Mouse (Mus musculus): ENCODE results near the gene Plpp1.
A peak's percentile ranks its signal among the peaks of the same experiment; 100 is the strongest.

Gene Plpp1

GRCm38 (mm10) chr13:112800597-112801380, at the start of gene Plpp1:
Plpp1 (plus strand) TSS chr13:112800792.
- peak; percentile 99 for DNase-seq

- peak; percentile 80 for DNase-seq
These were observed 48.9 kb upstream of the Plpp1 start for GRCm38 (mm10) chr13:112751454-112752308.

GRCm38 (mm10) chr13:112752309-112752975, 48.1 kb upstream of the Plpp1 start:
- DNase-seq = no peak

- peak; percentile 79 for DNase-seq
These were observed 47.1 kb upstream of the Plpp1 start for GRCm38 (mm10) chr13:112753522-112753921.

- DNase-seq = no peak
These were observed 45.7 kb upstream of the Plpp1 start for GRCm38 (mm10) chr13:112754871-112755270.

GRCm38 (mm10) chr13:112755507-112756010, 45.0 kb upstream of the Plpp1 start:
- DNase-seq = peak; percentile 50

GRCm38 (mm10) chr13:112757395-112757794, 43.2 kb upstream of the Plpp1 start:
- DNase-seq = peak; percentile 11

DNA sequence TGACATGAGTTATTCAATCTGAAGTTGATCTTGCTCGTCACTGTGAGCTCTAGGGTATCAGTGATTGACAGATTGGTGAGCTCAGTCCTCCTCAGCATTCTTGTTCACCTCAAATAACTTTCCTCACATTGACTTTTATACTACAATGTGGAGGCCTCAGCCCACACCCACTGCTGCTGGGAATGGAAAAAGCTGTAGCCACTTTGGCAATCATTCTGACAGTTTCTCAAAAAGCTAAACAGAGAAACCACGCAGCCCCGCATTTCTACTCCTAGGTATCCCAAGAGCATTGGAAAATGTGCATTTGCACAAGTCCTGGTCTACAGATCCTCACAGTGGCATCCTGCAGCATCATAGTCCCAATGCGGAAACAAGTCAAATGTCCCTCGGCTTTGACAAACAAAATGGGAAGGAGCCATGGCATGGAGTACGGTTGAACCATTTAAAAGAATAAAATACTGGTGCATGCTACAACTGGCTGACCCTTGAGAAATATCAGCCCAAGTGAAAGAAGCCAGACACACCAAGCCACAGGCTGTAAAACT, 42.0 kb upstream of the Plpp1 start:
- DNase-seq = no peak

GRCm38 (mm10) chr13:112759364-112759763, 41.2 kb upstream of the Plpp1 start:
- no peak for DNase-seq

DNA sequence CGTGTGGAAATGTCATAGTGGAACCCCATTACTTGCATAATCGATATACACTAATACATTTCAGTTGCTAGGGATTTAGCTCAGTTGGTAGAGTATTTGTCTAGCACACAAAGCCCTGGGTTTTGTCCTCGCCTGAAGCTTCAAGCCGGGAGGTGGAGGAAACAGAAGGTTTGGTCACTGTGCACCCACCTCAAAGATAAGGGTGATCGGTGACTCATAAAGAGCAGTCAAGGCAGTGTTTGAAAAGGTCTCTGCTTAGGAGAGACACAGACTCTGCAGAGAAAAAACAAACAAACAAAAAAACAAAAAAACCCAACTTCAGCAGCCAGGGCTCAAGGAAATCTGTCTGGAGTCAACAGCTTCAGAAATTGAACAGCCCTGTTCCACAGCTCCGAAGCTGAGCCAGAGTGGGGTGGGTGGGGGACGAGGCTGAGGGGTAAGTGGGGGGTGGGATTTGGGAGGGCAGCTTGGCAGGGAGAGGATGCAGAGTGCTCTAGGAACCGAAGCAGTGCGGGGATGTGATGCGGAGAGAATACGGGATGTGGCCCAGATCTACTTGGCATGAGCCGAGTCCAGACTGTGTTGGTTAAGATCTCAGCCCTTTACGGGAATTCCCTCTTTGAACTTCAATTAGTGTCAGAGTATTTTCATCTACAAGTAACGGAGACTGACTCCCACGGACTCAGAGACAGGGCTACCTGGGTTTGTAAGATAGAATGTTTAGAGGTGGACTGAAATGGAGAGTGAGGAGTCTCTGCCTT, 40.6 kb upstream of the Plpp1 start:
- DNase-seq = no peak

- DNase-seq = no peak
These were observed 40.1 kb upstream of the Plpp1 start for GRCm38 (mm10) chr13:112760538-112760881.

GRCm38 (mm10) chr13:112761787-112762186, 38.8 kb upstream of the Plpp1 start:
- DNase-seq = peak; percentile 45

GRCm38 (mm10) chr13:112762548-112762947, 38.0 kb upstream of the Plpp1 start:
- DNase-seq = no peak

DNA sequence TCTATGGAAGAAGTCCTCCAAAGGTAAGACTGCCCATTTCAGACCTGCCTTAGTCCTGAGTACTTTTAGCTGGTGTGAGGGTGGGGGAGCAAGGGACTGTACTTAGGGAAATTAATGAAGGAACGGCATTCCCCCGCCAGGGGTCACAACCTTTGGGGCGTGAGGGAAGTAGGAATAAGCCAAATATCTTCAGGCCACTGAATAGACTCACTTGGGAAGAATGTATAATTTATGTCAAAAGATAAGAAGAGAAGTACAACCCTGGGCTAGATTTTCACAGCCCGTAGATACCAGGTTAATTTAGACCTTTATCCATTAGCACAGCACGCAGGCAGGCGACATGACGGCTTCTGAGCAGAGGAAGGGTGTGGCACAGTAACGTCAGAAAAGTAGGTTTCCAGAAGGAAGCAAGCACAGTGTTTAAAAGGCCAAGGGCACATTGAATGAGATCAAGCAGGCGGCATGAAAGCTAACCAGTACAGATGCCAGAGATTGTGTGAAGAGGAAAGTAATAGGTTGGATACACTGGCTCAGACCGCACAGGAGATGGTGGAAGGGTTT, 37.0 kb upstream of the Plpp1 start:
- peak; percentile 70 for DNase-seq

- peak; percentile 57 for DNase-seq
These were observed 36.0 kb upstream of the Plpp1 start for GRCm38 (mm10) chr13:112764556-112764955.

DNA sequence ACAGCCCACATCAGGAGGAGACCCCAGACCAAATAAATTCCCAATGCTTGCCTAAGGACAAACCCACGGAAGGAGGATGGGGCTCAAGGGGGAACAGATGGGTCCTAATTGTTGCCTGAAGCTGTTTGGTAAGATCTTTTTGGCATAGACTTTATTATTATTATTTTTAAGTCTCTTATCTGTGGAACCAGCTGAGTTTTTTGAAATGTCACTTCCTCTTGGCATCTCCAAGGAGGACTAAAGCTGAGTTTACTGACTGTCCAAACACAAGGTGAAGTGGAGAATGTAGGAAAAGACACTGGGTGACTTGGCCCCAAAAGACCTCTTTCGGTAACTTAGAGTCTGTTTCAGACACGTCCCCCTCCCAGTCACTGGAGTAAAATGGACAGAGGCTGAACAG, 34.9 kb upstream of the Plpp1 start:
- no peak for DNase-seq

- DNase-seq = peak; percentile 50
These were observed 29.9 kb upstream of the Plpp1 start for GRCm38 (mm10) chr13:112770528-112771328.

DNA sequence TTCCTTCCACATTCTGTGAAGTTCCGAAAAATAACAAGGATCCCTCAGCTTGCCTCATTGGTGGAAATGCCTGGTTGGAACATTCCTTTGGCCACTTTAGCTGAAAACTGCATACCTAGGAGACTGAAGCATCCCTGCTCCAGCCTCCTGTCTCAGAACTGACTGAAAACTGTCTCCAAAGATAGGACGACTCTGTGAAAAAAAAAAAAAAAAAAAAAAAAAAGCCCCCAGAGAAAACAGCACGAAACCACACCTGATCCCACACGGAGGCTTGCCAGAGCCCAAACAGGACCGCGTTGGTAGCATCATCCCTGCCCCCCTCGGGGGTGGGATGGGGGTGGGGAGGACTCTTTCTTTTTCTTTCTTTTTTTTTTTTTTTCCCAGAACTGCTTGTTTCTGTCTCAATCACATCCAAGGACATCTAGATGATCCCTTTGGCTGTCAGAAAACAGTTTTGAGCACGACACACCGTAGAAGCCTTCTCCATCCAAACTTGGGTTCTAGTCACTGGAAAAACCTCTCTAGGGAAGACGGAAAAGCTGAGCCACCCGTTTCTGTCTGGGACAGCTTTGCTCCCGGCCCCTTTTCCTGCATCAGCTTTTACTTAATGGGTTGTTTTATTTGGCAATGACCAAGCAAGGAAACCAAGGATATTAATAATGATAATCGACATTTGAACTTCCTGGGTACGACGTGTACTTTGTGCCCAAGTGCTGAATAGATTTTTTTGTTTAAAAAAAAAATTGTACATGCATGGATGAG, 29.0 kb upstream of the Plpp1 start:
- peak; percentile 41 for DNase-seq

GRCm38 (mm10) chr13:112772252-112772651, 28.3 kb upstream of the Plpp1 start:
- DNase-seq = no peak

DNA sequence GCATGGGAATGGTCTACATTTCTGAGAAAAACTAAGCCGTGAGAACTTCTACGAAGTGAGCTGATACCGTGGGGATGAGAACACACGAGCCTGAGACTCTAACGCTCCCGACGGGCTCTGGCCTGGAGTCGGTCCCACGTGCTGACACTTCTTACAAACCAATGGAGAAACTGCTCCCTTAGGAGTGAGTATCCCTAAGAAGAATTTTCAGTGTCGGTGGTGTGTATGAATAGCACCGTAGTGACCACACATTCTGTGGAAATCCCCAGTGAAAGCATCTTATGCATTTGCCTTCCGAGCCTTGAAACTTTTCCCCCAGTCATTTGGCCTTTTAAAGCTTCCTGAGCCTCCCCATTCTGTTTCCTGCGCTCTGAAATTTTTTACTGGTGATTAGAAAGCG, 27.7 kb upstream of the Plpp1 start:
- DNase-seq = no peak
